Mouse (Mus musculus): ENCODE results near the gene A1bg.
A peak's percentile ranks its signal among the peaks of the same experiment; 100 is the strongest.

A1bg gene

GRCm38 (mm10) chr15:60922912-60923311 lies at the start of gene A1bg:
TSS of gene A1bg (minus strand) at chr15:60923012.
- DNase-seq (ENCODE audit: low spot score) = no peak

GRCm38 (mm10) chr15:60968549-60968861 lies 45.7 kb upstream of the A1bg start:
- no peak for DNase-seq (ENCODE audit: low spot score)

GRCm38 (mm10) chr15:60967841-60968548 lies 45.2 kb upstream of the A1bg start:
- DNase-seq (ENCODE audit: low spot score) = no peak

GRCm38 (mm10) chr15:60925686-60926085 lies 2.9 kb upstream of the A1bg start:
- peak; percentile 18 for DNase-seq (ENCODE audit: low spot score)

- DNase-seq (ENCODE audit: low spot score) = no peak
These were observed 18.8 kb downstream of the A1bg start for GRCm38 (mm10) chr15:60903763-60904697.

GRCm38 (mm10) chr15:60898187-60898965 lies 24.4 kb downstream of the A1bg start:
- no peak for DNase-seq (ENCODE audit: low spot score)

- DNase-seq (ENCODE audit: low spot score) = no peak
These were observed 26.8 kb downstream of the A1bg start for GRCm38 (mm10) chr15:60896040-60896439.

- DNase-seq (ENCODE audit: low spot score) = peak; percentile 9
These were observed 29.8 kb downstream of the A1bg start for GRCm38 (mm10) chr15:60892976-60893463.

GRCm38 (mm10) chr15:60888724-60889123 lies 34.1 kb downstream of the A1bg start:
- DNase-seq (ENCODE audit: low spot score) = peak; percentile 15

GRCm38 (mm10) chr15:60875721-60876120 lies 47.1 kb downstream of the A1bg start:
- no peak for DNase-seq (ENCODE audit: low spot score)

- DNase-seq (ENCODE audit: low spot score) = no peak
These were observed 60.4 kb downstream of the A1bg start for GRCm38 (mm10) chr15:60862417-60862816.

- no peak for DNase-seq (ENCODE audit: low spot score)
These were observed 67.7 kb downstream of the A1bg start for GRCm38 (mm10) chr15:60855112-60855511.

- no peak for DNase-seq (ENCODE audit: low spot score)
These were observed 68.7 kb downstream of the A1bg start for GRCm38 (mm10) chr15:60854151-60854550.

- DNase-seq (ENCODE audit: low spot score) = peak; percentile 16
These were observed 69.4 kb downstream of the A1bg start, which contains the start of gene Fam84b for GRCm38 (mm10) chr15:60853231-60853999. TSS of gene Fam84b (minus strand) at chr15:60853778.

GRCm38 (mm10) chr15:60848630-60849029 lies 74.2 kb downstream of the A1bg start:
- DNase-seq (ENCODE audit: low spot score) = no peak
